13 mouse cellular contexts compared by ENCODE assay signal in genomic region chr7:81559231-81559980, GRCm38 (mm10). TPM values are rescaled to one million over a fixed set of nuclear protein-coding genes. Genes with fewer than 3 reads are reported as not detected.
"Had no signal": no experiment of that assay in that cellular context is flagged by ENCODE, and none has a peak within 500 bp of the region (broad histone marks: within the 10 kb centered on the region; RNA-seq: fewer than 3 reads in every experiment).

No protein-coding gene starts in this region.

- H3K4me1 ChIP-seq: limb, embryonic 12.5 days; limb, embryonic 15.5 days; liver, embryonic 15.5 days; megakaryocyte, embryonic 14.5 days; midbrain, embryonic 10.5 days had no signal

- H3K27me3 ChIP-seq: limb, embryonic 12.5 days; limb, embryonic 15.5 days had no signal

- H3K4me2 ChIP-seq: limb, embryonic 12.5 days; limb, embryonic 15.5 days; liver, embryonic 11.5 days; liver, embryonic 15.5 days had no signal

- H3K9me3 ChIP-seq: limb, embryonic 12.5 days; limb, embryonic 15.5 days; liver, embryonic 15.5 days; megakaryocyte, embryonic 14.5 days; midbrain, embryonic 10.5 days had no signal

- H3K36me3 ChIP-seq: limb, embryonic 12.5 days; limb, embryonic 15.5 days; liver, embryonic 15.5 days; midbrain, embryonic 10.5 days had no signal

- H3K27ac ChIP-seq: limb, embryonic 12.5 days; limb, embryonic 15.5 days; liver, embryonic 15.5 days; midbrain, embryonic 10.5 days had no signal

- DNase-seq: kidney, adult 18-20 months; kidney, adult 9 months; kidney, postnatal 14 days; kidney, postnatal 4 days; left cerebral cortex, postnatal 4 days; lung, adult 2 months; thymus, postnatal 25 days had no signal

- H3K9ac ChIP-seq: limb, embryonic 12.5 days; limb, embryonic 15.5 days; liver, embryonic 15.5 days had no signal

- H3K4me3 ChIP-seq: limb, embryonic 12.5 days; limb, embryonic 15.5 days; liver, embryonic 15.5 days; megakaryocyte, embryonic 14.5 days; midbrain, embryonic 10.5 days had no signal

RNA-seq across cellular contexts. Expression of gene Fsd2, which starts 7.3 kb away (rescaled TPM):
- polyA plus RNA-seq: midbrain, embryonic 10.5 days had no signal
